Mouse (Mus musculus): Measurements from ENCODE around the gene Gm44502.

Gm44502 gene

GRCm38 (mm10) chr15:89399716-89400115 is 29.8 kb downstream of the Gm44502 start:
- DNase-seq (ENCODE audit: low spot score in 2 of 2) = no peak

- no peak for DNase-seq (ENCODE audit: low spot score in 2 of 2)
These were observed 31.4 kb downstream of the Gm44502 start for GRCm38 (mm10) chr15:89398146-89398545.

DNA sequence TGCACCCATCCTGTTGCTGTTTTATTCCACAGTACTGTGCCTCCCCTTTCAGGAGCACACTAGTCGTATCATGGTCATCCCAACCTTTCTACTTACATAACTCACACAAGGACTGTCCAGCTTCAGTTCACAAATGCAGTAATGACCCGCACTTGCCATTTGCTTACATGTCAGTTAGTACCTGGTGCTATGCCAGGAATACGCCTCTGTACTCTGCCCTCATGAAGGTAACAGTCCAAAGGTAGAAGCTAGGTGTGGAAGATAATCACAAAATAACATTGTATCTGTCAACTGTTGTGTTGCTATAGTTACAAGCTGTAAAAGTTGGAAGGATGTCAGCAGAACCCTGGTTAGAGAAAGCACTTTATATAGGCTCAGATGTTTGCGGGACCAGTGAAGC is 32.6 kb downstream of the Gm44502 start:
- DNase-seq (ENCODE audit: low spot score in 2 of 2) = no peak

- DNase-seq (ENCODE audit: low spot score in 2 of 2) = no peak
These were observed 39.4 kb downstream of the Gm44502 start for GRCm38 (mm10) chr15:89390081-89390480.

GRCm38 (mm10) chr15:89387127-89387526 is 42.4 kb downstream of the Gm44502 start:
- DNase-seq (ENCODE audit: low spot score in 2 of 2) = no peak

GRCm38 (mm10) chr15:89384617-89385016 is 44.9 kb downstream of the Gm44502 start, which contains the start of gene Klhdc7b:
Klhdc7b (plus strand) TSS chr15:89384917.
- DNase-seq (ENCODE audit: low spot score in 2 of 2) = no peak

DNA sequence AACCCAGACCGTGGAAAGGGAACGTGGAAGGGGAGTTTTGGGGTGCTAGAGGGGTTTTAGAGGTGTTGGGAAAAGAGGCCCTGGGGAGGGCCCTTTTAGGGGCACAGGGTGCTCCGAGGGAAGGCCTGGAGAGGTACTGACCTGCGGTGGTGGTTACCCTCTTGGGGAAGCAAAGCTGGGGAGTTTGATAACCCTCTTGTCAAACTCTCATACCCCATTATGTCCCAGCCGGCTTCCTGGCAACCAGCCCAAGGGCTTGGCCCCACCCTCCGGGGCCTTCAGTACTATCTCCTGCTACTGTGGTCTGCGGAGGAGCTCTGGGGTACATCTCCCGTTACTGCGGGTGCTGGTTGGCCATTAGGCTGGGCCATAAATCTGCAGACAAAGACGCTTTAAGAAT is 50.1 kb downstream of the Gm44502 start:
- no peak for DNase-seq (ENCODE audit: low spot score in 2 of 2)

DNA sequence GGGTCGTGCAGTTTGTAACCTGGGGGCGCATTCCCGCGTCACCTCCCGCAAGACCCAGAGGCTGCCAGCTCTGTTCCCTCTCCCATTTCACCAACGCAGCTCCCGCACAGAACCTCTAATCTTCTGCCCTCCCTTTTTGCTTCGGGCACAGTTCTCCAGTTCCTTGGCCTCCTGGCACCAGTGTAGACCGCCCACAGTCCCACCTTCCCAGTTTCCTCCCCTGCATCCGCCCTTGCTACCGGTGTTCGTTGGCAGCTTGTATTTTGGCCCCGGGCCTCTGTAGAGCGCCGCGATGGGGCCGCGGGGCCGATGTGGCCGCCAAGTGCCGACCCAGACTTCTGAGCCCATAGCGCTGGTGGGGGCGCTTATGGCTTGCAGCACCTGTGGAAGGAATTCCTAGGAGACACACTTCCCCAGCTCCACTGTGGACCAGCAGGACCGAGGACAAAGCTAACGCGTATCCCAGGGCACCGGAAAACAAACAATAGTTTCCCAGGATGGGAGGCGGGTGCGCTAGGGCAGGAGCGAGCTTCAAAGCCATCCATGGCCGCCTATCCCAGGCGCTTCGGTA is 50.6 kb downstream of the Gm44502 start, which contains the start of gene Odf3b:
Gene Odf3b, minus strand, starts transcription at position 452 of the 571 bp plus-strand sequence.
- DNase-seq (ENCODE audit: low spot score in 2 of 2) = no peak

DNA sequence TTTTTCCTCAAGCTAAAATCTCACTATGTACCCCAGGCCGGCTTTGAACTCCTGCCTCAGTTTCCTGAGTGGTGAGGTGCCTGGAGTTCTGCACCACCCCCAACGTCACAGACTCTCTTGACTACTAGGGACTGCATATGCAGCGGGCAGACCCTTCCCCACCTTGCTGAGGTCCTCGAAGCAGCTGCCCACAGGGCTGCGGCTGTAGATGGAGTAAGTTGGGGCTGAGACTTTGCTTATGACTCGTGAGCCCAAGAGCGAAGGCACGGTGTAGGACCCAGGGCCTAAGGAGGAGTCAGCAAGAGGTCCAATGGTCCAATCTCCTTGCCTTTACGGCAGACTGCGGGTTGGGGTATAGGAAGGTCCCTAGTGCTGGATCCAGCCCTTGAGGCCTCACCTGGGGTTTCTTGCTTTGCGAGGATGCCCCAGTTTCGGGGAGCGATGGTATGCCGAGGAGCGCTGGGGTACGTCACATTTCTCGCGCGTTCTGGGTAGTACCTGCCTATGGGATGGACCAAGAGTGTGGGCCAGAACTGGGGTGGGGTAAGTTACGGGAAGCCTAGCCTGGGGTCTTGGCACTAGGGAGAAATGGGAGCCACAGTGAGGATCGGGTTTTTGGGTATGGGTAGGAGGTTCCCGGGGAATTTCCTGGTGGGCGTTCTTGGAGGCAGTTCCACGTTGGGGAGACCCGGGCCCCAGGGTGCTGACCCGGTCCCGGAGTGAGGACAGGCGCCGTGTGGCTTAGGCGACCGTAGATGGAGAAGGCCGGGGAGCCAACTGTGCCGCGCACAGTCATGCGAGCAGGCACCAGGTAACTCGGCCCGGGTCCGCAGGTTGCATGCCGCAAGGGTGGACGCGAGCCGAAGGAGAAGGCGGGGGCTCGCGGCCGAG is 51.3 kb downstream of the Gm44502 start:
- DNase-seq (ENCODE audit: low spot score in 2 of 2) = no peak

DNA sequence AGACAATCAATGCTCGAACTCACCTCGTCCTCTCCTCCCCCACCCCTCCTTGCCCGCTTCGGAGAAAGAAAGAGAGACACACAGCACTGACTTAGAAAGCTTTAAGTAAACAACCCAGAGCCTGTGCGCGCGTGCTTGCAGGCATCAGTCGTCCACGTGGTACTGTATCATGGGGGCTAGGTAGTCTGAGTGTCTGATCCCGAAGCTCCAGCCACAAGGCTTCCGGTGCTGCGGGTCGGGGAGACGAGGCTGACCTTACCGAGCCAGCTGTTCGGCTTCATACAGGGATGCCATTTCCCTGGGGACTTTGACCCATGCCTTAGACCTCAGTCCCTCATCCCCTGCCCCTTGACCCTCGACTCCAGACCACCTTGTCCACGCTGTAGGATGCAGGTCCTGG is 52.1 kb downstream of the Gm44502 start:
- no peak for DNase-seq (ENCODE audit: low spot score in 2 of 2)

DNA sequence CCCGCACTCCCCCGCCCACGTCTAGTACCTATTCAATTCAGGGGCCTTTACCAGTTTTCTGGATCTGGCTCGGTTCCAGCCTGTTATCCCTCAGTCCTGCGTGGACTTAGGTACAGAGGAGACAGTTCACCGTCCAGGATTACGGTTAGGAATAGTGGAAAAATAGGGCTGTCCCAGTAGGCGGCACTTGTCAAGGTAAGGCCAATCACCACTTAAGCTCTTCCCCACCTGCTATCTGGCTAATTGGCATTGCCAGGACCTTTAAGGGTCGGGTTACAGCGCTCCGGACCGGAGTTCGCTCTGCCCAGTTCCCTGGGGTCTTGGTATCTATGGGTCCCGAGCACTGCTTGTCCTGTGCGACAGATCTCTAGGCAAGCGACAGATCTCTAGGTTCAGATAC is 52.5 kb downstream of the Gm44502 start, which contains the start of gene Tymp:
Gene Tymp, minus strand, starts transcription at position 83 of the 400 bp plus-strand sequence.
- no peak for DNase-seq (ENCODE audit: low spot score in 2 of 2)

DNA sequence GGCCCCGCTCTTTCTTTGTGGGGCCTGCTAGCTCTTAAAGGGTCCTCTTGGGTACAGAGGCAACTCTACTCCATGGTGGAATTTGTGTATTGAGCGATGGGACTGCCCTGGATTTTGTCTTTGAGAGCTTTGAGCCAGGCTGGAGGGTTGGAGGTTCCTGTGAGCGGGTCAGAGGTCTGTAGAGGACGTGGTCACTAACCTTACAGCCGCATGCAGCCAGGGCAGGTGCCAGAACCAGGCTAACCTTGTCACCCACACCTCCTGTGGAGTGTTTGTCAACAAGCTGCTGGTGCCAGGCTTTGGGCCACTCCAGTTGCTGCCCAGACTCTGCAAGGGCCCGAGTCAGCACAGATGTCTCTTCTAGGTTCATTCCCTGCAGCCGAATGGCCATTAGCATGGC is 53.5 kb downstream of the Gm44502 start:
- no peak for DNase-seq (ENCODE audit: low spot score in 2 of 2)

GRCm38 (mm10) chr15:89374801-89375534 is 54.5 kb downstream of the Gm44502 start:
- no peak for DNase-seq (ENCODE audit: low spot score in 2 of 2)

GRCm38 (mm10) chr15:89374340-89374739 is 55.2 kb downstream of the Gm44502 start:
- DNase-seq (ENCODE audit: low spot score in 2 of 2) = no peak

DNA sequence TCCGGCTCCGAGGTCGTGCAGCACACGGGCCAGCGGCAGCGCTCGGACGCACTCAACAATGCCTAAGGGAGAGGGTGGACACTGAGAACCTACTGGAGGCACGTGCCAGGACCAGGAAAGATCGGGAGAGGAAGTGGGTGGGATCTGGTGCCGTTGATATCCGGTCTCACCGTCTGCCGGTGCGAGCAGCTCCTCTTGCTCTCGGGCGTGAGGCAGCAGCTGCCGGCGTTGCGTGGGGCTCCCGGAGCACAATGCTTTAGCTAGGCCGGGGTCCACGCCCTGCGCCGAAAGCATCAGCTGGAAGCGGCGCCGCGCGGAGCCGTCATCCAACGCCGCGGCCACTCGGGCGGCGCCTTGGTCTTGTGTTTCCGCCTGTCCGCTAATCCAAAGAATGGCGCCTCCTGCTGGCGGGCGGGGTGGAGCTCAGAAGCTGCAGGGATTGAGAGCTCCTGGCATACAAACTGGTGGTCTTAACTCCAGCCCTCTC is 55.7 kb downstream of the Gm44502 start, which contains the start of gene Sco2:
Gene Sco2, minus strand, starts transcription at position 85 of the 487 bp plus-strand sequence.
- peak; percentile 96 to 98 for DNase-seq (ENCODE audit: low spot score in 2 of 2)

- peak in 1 of 2 experiments; percentile 81 for DNase-seq (ENCODE audit: low spot score in 2 of 2)
These were observed 56.3 kb downstream of the Gm44502 start for GRCm38 (mm10) chr15:89373027-89373761.

DNA sequence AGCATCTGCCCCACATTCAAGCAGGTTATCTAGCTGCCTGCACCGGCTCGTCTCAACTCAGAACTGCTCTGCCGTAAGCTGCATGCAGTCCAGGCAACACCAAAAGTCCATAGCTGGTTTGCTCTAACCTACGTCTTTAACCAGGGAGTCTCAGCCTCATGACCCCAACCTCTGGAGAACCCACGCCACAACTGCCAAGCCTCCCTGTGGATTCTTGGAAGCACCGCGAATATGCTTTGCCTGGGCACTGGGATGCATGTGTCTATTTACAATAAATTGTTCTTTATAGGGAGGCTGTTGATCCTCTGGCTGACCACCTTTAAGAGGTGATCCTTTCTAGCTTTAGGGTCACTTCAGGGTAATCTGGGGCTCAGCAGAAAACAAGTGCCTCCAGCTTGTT is 57.0 kb downstream of the Gm44502 start:
- no peak for DNase-seq (ENCODE audit: low spot score in 2 of 2)

- DNase-seq (ENCODE audit: low spot score in 2 of 2) = no peak
These were observed 57.4 kb downstream of the Gm44502 start for GRCm38 (mm10) chr15:89372068-89372467.
